27 mouse cellular contexts compared by ENCODE assay signal in genomic region chr14:10289043-10289442, GRCm38 (mm10).
A peak's percentile ranks its signal among the peaks of the same experiment; 100 is the strongest.
DNase-seq lines count a peak whose midpoint lies in the region; ATAC-seq lines count a peak whose summit lies in the region.
"Had no signal": no experiment of that assay in that cellular context is flagged by ENCODE, and none has a peak within 500 bp of the region (broad histone marks: within the 10 kb centered on the region; RNA-seq: fewer than 3 reads in every experiment).

No protein-coding gene starts in this region.

- H3K4me2 ChIP-seq in heart, embryonic 11.5 days = no peak overlapping the region
- H3K4me2 ChIP-seq: embryonic facial prominence, embryonic 13.5 days; embryonic facial prominence, embryonic 15.5 days; forebrain, embryonic 12.5 days had no signal

- H3K9ac ChIP-seq in heart, embryonic 11.5 days (ENCODE audit: low read depth, low read length) = no peak overlapping the region
- H3K9ac ChIP-seq: embryonic facial prominence, embryonic 13.5 days; embryonic facial prominence, embryonic 15.5 days; forebrain, embryonic 12.5 days had no signal

- peak; percentile 23 for DNase-seq in CD4-positive, CD25-positive, alpha-beta regulatory T cell, adult 2 months (ENCODE audit: low read depth, low spot score)
- peak; percentile 36 for DNase-seq in T-cell, adult 2 months (ENCODE audit: low spot score)
- DNase-seq in gastrocnemius, adult 18-20 months (ENCODE audit: low spot score) = no peak
- DNase-seq in left cerebral cortex, postnatal 14 days (ENCODE audit: low spot score in 2 of 2) = no peak
- DNase-seq in lung, postnatal 10 days = no peak
- DNase-seq: adrenal gland, adult 8-10 months; adrenal gland, postnatal 14 days; adrenal gland, postnatal 36 days; cerebellum, adult 11-12 months; cerebellum, adult 8-10 months; cerebellum, adult 9-11 months; cerebellum, postnatal 14 days; cerebellum, postnatal 36 days; embryo, embryonic 11 days had no signal

- H3K27ac ChIP-seq in heart, embryonic 11.5 days (ENCODE audit: low read depth, low read length) = no peak overlapping the region
- H3K27ac ChIP-seq: embryonic facial prominence, embryonic 13.5 days; embryonic facial prominence, embryonic 15.5 days; forebrain, embryonic 10.5 days; forebrain, embryonic 12.5 days had no signal

- ATAC-seq in CD4-positive, CD25-positive, alpha-beta regulatory T cell, adult 4 months = peak; percentile 58
- peak; percentile 51 for ATAC-seq in inflammation-experienced regulatory T-cells, adult 6 months
- ATAC-seq in heart, embryonic 11.5 days (replicated peaks; ENCODE audit: insufficient number of reproducible peaks, low FRiP score, low TSS enrichment) = no peak
- ATAC-seq: forebrain, embryonic 14.5 days; forebrain, embryonic 16.5 days; Patski had no signal

- no peaks in the 10 kb centered on the region for H3K4me1 ChIP-seq in heart, embryonic 11.5 days (ENCODE audit: control insufficient read depth, insufficient read depth, low read length)
- H3K4me1 ChIP-seq: embryonic facial prominence, embryonic 13.5 days; embryonic facial prominence, embryonic 15.5 days; forebrain, embryonic 12.5 days had no signal

- 70% methylated on average over 5 of the region's 5 CpGs for WGBS in heart, embryonic 11.5 days (ENCODE audit: insufficient replicate concordance)

- H3K4me3 ChIP-seq in heart, embryonic 11.5 days (ENCODE audit: low read depth, low read length) = no peak overlapping the region
- H3K4me3 ChIP-seq: embryonic facial prominence, embryonic 13.5 days; embryonic facial prominence, embryonic 15.5 days; erythroblast, embryonic 14.5 days; forebrain, embryonic 10.5 days; forebrain, embryonic 12.5 days had no signal

- H3K36me3 ChIP-seq in heart, embryonic 11.5 days (ENCODE audit: control insufficient read depth, insufficient read depth, low read length) = no peaks in the 10 kb centered on the region
- H3K36me3 ChIP-seq: embryonic facial prominence, embryonic 13.5 days; embryonic facial prominence, embryonic 15.5 days; forebrain, embryonic 10.5 days; forebrain, embryonic 12.5 days; G1E had no signal

- intact Hi-C loops in left cerebral cortex, postnatal 14 days (cut with DNase I) = no loop called here

- H3K9me3 ChIP-seq in heart, embryonic 11.5 days (replicated peaks; ENCODE audit: control insufficient read depth, low read length) = no peaks in the 10 kb centered on the region
- H3K9me3 ChIP-seq: embryonic facial prominence, embryonic 13.5 days; embryonic facial prominence, embryonic 15.5 days; forebrain, embryonic 10.5 days; forebrain, embryonic 12.5 days; G1E had no signal

- no peaks in the 10 kb centered on the region for H3K27me3 ChIP-seq in heart, embryonic 11.5 days (ENCODE audit: control insufficient read depth, insufficient read depth, low read length)
- H3K27me3 ChIP-seq: CH12.LX; embryonic facial prominence, embryonic 13.5 days; embryonic facial prominence, embryonic 15.5 days; forebrain, embryonic 12.5 days; Patski had no signal

Comparison
In these comparisons a context has a peak if more than half of its experiments do, and no peak if none do; other contexts are left out.
1. DNase-seq: peak in CD4-positive, CD25-positive, alpha-beta regulatory T cell, adult 2 months (single experiment) and T-cell, adult 2 months (single experiment); none in gastrocnemius, adult 18-20 months (single experiment), left cerebral cortex, postnatal 14 days (0 of 2) and lung, postnatal 10 days (single experiment).